Mouse (Mus musculus) layer of hippocampus, adult 18-20 months (tissue): ENCODE results near the gene Gadd45b. TPM values are rescaled to one million over a fixed set of nuclear protein-coding genes. Genes with fewer than 3 reads are reported as not detected.

ENCODE experiments used
- DNase-seq, 2 experiments: peaks; one replicate each; pipeline ENCODE4 v3.0.0; 2022; ENCODE audit warnings: low spot score in 2 of 2
- total RNA-seq, 2 experiments: library from RNA; stranded (reverse); gene quantifications; 2 replicates each; pipeline ENCODE4 v1.2.3; 2021

Gadd45b gene
- total RNA-seq, 2 experiments from 2014 or later = 24.9 to 28.1 TPM

DNA sequence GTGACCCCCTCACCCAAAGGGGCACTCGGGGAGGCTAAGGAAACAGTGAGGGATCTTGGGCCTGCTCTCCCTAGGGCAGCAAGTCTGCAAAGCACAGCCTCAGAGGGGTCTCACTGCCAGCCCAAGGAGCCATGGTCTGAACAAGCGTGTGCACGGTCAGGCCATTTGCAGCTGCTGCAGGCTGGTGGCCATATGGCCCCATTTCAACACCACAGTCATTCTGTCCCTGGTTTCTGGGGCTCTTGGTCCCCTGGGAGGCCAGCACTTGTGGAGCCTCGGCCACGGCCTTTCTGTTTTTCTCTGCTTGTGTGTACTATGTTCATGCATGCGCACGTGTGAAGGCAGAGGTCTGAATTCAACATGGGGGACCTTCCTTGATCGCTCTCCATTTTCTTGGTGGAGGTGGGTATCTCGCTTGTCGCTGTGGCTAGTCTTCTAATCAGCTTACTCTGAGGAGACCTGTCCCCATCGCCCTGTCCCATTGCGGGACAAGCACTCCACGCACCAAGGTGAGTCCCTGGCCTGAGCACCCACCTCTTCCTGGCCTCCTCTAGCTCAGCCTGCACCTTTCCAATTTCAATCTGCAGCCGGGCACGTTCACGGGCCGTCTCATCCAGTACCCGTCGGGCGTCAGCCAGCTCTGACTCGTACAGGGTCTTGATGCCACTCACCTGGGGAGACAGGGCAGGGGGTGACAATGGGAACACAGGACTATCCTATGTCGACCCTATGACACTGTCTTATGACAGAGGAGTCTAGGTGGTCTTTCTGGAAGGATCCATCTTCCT, 20.3 kb upstream of the Gadd45b start:
- DNase-seq = no peak

DNA sequence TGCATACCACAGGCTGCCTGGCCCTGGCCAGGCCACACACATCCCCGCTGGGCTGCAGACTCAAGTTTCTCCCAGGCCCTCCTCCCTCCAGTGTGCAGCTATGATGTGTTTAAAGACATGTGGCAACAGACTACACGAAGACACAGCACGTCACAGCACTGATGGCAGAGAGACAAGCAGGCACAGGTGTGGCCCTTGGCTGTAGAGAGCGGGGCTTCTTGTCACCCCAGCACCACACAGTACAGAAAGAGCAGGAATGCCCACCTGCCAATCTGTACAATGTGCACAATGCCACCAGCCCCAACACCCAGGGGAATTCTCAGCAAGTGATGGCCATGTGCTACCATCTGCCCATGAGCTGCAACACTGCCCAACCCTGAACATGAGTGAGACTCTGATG, 18.5 kb upstream of the Gadd45b start:
- no peak for DNase-seq

DNA sequence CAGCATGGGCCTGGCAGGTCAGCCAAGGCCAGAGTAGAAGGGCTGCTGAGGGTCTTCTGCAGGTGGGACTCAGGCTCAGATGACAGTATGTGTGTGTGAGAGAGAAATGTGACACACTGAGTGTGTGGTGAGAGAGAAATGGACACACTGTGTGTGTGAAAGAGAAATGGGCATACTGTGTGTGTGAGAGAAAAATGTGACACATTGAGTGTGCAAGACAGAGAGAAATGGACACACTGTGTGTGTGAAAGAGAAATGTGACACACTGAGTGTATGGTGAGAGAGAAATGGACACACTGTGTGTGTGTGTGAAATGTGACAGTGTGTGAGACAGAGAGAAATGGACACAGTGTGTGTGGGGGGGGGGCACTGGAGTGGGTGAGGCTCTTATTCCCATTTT, 18.0 kb upstream of the Gadd45b start:
- no peak for DNase-seq

DNA sequence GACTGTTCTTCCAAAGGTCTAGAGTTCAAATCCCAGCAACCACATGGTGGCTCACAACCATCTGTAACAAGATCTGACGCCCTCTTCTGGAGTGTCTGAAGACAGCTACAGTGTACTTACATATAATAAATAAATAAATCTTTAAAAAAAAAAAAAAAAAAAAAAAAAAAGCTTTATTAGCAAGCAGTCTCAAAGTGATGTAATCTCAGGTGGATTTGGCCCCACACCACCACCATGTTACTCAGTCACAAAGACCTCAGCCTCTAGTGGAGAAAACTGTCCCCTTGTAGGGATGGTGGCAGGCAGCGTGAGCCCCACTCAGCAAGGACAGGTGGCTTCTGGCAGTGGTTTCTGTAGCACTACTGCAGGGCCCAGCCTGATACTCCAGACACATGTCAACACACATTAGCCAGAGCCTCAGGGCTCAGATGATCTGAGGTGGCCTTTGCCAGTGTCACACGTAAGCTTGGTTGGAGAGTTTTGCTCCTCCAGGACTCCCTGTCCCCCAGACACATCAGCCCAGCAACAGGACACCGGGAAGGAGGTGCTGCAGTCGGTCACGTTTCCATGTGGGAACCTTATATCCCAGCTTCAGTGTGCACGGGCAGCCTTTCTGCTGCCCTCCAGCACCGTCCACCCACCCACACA, 16.4 kb upstream of the Gadd45b start:
- no peak for DNase-seq

DNA sequence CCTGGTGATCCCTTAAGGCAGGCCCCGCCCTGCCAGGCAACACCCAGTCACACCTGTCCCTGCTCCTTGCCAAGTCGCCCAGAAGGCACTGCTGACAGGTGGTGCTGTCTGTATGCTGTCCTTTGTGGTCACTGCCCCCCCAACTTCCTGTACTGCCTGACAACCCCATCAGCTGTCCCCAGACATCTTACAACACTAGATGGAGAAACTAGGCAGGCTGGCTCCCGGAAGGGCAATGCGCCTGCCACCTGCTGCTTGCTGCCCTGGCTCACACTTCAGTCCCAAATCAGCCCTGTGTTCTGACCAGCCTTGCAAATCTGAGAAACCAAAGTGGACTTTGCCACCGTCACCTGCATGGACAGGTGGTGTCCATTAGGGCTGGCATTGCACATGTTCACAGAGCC, 15.6 kb upstream of the Gadd45b start:
- DNase-seq = no peak

DNA sequence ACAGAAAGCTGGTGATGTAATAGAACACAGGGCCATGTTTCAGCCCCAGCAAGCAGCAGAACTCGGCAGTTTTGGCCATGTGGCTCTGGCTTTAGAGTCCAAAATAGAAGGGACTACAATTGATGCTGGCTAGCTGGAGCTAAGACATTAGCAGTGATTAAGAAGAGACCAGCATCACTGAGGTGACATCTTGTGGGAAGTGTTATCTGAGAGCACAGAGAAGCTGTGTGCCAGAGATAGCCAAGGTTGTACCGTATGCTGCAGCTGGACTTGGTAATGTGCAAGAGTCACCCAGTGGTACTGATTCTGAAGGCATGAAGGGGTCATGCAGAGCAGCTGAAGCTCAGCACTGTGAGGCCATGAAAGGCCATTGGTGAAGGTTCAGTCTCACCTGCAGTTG, 14.6 kb upstream of the Gadd45b start:
- no peak for DNase-seq

DNA sequence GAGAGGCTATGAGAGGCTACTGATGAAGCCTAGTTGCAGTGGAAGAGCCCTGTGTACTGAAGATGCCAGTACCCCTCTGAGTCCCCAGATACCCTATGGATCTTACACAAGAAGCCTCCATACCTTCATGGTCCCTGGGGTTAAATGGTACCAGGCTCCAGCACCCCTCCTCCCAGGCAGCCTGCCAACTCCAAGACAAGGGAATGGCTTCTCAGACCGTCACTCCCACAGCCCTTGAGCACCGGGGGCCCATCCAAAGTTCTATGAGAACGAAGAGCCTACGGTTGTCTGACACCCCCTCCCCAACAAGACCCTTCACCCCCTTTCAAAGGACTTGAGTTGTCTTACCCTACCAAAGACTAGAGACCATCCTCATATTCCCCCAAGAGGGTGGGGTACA, 14.1 kb upstream of the Gadd45b start:
- DNase-seq = no peak

DNA sequence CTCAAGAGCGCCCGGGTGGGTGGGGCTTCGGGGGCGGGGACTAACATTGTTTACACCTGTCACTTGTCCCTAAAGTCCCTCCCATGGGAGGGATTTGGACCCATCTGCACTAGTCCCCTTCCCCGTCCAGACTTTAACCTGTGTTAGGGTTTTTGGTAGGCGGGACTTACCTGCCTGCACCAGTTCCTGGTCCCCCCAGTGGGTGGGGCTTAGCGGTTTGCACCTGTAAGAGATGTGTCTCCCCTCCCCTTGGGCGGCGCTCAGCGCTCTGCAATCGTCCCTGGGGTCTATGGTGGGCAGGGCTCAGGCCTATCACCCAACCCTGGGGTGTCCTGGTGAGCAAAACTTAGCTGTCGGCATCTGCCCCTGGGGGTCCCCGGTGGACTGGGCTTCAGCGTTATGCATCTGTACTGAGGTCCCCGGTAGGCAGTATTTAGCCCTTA, 12.5 kb upstream of the Gadd45b start:
- DNase-seq = no peak

DNA sequence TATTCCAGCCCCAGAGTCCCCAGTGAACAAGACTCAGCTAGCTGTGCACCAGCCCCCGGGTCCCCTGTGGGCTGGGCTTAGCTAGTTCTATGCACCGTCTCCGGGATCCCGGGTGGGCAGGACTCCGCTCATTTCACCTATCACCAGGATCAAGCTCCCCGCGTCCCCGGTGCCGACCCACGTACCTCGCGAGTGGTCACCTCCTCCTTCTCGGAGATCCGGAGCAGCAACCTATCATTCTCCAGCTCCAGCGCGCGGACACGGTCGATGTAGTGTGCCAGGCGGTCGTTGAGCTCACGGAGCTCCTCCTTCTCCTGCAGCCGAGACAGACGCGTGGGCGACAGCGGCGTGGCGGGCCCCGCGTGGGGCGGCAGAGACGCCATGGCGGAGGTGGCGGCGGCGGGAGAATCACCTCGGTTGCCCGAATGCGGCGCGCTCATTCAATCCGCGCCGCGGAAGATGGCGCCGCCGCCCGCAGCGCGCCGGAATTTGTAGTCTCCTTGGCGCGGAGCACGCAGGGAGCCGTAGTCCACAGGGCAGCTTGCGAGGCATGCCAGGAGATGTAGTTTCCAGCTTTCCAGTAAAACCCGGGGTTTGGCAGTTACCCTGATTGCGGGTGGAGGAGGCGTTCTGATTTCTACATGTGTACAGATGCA, 12.0 kb upstream of the Gadd45b start, which contains the start of gene Lmnb2:
Gene Lmnb2 (minus strand): TSS at position 467 of the 656 bp plus-strand sequence.
- peak; percentile 80 to 89 for DNase-seq

DNA sequence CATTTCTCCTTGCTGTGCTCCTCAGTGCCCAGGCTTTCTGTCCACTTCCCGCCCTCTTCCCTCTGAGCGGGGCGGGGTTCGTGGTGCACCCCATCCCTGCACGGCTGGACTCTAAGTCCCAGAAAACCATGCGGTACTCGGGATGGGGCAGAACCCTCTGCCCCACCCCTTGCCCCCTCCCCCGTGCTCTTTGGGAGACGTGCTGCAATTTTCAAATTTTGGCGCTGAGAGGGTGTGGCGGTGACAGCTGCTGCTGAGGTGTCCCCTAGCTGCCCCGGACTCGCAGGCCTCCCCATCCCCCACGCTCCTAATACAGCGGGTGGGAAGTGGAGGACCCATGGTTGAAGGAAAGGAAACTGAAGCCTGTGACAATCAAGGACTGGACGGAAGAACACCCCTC, 8.0 kb upstream of the Gadd45b start:
- no peak for DNase-seq

DNA sequence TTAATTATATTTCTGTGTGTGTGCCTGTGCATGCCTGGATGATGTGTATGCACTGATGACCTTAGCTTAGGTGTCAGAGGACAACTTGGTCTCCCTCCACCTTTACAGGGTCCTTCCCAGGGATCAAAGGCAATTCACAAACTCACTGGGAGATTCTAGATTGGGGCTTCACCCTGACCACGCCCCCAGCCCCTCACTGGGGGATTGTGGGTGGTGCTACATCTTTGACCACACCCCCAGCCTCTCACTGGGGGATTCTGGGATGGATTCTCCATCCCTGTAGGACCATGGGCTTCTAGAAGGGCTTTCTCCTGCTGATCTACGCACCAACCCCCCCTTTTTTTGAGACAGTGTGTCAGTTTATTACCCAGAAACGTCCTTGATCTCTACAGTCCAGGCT, 4.4 kb upstream of the Gadd45b start:
- no peak for DNase-seq

DNA sequence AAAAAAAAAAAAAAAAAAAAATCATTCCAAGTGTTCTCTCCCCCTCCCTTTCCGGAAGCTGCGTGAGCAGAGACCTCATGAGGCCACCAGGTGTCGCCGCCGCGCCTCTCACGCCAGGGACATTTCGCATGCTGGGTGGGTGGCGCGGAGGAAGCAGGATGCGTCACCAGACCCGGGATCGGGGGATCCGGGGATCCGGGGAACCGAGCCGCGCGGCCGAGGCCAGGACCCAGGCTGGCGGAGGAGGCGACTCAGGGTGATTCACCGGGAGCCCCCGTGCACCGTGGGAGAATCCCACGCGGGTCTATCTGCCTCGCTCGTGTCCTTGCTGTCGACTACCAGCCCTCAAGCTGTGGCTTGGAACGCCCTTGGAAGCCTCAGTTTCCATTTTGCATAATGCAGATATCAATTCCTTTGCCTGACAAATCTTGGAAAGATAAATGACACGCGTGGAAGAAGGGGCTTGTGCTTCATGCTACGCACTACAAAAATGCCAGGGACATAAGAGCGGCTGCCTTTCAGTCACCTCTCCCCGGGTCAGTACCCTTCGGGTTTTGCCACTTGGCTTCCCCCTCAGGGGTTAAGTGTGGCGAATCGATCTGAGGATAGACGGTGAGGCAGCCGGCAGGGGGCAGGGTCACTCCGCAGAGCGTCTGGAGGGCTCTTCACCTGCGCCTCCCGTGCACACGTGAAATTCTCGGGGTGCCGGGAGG, 1.1 kb upstream of the Gadd45b start:
- peak; percentile 90 to 95 for DNase-seq

DNA sequence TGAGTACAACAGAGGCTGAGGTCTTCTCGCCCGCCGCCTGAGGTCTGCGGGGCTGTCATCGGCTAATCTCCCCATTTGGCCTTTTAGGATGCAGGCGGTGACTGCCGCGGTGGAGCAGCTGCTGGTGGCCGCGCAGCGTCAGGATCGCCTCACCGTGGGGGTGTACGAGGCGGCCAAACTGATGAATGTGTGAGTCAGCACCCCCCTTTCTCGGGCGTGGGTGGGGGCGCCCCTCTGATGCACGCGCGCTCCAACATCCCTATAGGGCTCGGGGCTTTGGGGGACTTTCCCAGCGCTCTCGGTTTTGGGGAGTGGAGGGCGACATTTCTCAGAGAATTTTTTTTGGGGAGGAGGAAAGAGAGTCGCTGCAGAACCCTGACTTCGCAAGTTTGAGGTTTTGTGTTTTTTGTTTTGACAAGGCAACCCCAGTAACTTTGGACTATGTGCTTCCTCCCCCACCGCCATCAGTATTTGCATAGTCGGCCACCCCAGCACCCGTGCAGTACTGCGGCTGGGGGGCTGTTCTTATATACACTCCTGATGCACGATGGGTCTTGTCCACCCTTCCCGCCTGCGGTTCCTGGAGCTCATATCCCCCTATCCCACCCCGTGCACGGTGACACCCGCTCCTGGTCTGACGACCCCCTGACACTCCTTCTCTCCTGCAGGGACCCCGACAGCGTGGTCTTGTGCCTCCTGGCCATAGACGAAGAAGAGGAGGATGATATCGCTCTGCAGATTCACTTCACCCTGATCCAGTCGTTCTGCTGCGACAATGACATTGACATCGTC, 684 bp downstream of the Gadd45b start:
- peak in 1 of 2 experiments; percentile 57 for DNase-seq

DNA sequence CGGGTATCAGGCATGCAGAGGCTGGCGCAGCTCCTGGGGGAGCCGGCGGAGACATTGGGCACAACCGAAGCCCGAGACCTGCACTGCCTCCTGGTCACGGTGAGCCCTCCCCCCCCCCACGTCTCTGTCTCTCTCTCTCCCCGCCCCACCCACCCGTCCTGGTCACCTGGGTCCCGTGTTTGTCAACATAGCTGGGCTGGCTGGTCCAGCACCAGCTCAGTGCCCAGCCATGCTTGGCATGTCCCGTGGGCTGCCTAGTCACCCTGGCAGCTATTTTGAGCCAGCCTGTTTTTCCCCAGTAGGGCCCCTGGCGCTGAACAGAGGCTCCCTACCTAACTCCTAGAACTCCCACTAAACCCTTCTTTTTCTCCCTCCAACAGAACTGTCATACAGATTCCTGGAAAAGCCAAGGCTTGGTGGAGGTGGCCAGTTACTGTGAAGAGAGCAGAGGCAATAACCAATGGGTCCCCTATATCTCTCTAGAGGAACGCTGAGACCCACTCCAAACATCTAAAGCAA, 1.3 kb downstream of the Gadd45b start:
- DNase-seq = no peak

DNA sequence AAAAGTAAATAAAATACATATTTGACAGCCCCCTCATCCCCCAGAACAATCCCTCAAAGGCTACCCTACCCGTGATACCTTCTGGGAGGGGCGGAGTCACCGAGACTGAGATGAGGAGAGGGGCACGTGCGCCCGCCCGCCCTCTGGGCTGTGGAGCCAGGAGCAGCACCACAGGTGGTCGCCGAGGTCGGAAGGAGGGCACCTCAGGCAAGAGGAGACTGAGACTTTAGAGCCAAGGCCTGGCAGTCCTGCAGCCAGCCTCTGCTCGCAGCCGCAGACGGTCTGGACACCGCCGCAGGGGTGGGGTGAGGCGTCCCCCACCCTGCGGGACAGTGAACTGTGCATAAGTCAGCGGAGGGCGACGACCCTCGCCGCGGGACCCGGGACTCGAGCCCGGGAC, 1.8 kb downstream of the Gadd45b start:
- DNase-seq = no peak

DNA sequence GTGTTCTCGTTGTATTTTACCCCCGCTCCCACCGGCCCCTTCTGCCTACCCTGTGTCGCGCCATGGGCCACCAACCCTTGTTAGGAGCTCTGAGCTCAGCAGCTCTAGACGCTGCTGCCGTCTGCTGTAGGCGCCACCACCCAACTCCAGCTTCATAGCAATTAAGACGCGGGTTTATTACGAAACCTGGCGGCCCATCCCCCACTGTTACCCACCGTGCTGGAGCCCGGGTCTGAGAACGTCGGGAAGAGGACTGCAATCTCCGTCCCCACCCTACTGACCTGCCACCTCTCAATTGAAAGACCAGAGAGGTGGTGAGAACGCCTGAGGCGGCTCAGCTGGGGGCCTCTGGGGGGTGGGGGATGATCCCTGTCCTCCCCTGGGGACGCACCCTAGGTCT, 2.3 kb downstream of the Gadd45b start:
- no peak for DNase-seq

DNA sequence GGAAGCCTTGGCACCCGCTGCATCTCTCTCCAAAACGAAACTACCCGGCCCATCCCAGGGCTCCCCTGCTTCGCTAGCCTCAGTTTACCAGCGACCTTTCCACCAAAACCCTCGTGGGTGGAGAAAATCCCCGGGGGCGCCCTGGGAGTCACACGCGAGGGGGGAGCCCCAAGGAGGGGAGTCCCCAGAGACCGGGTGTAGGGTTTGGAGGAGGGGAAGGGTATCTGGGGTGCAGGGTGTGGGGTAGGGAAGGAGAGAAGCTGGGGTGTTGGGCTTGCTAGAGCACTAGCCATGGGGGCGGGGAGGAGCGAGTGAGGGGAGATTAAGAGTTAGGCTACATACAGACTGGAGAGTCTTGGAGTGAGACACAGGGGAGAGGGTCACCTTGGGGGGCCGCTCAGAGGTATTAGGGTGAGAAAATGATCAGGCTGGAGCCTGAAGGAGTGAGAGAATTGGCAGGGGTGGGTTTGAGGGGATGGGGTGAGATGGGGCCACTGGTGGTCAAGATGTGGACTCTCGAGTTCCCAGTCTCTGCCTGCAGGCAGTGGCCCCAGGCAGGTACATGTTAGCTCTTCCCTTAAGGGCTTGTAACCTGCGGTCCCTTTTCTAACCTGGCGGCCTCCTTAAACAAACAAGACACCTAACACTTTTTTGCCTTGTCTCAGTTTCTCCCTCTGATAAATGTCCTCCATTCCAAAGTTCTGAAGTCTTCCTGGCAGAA, 3.0 kb downstream of the Gadd45b start:
- DNase-seq = no peak

DNA sequence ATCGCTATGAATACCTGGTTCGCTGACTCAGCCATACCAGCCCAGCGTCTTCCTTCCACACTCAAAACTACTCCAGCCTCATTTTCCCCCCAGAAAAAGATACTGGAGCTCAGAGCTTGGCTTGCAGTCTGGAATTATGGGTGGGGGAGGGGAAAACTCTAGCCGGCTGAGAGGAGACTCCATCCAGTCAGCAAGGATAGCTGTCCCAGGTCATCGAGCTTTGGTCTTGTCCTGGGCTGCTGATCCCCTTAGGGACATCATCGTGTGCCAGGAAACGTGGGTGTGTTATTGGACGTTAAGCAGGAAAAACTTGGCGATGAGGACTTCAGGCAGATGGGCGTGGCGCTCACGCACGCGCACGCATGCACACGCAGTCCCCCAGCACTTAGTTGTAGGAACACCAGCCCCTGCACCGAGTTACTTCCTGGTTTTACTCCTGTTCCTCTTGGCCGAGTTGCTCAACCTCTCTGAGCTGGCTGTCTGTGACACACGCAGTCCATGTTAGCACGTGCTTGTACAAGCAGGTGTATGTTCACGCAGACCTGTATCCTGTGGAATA, 3.6 kb downstream of the Gadd45b start:
- DNase-seq = no peak

DNA sequence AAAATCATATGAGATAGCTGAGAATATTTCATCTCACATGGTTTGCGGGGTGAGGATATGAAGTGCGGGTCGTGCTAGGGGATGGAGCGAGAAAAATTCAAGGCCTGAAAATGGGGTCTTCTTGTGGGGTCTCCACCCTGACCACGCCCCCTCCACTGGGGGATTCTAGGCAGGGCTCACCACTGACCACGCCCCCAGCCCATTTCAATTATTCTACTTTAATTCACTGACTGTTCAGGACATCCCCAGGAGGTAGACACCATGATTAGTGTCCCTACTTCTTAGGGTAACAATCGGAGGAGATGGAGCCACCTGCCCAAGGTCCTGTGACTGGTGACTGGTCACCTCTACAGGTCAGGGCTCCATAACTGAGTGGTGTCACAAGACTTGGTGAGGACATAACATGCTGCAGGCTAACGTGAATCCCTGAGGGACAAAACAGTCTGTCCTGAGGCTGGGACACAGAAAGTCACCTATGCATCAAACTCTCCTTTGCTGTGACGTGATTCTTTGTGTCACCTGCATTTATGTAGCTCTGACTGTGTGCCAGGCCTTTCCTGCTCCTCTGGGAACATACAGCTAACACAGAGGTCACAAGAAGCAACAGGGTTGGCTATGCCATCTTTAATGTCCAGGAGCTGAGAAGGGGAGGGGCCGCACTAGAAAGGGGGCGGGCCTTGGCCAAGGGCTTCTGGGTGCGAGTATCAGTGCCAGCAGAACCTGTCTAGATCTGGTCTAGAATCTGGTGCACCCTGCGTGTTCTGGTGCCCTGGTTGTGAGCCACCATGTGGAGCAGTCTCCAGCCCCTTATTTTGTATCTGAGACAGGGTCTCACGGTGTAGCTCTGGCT, 4.5 kb downstream of the Gadd45b start:
- no peak for DNase-seq
